Comparison of ENCODE assay signal across 7 mouse cellular contexts in genomic region chr9:43104873-43105663, GRCm38 (mm10). TPM values are rescaled to one million over a fixed set of nuclear protein-coding genes. Genes with fewer than 3 reads are reported as not detected.
DNase-seq lines count a peak whose midpoint lies in the region; ATAC-seq and TF ChIP-seq lines count a peak whose summit lies in the region.

No protein-coding gene starts in this region.

- DNase-seq in 3T3-L1 (ENCODE audit: low read depth, low spot score) = peak; percentile 48
- DNase-seq in brain, embryonic 14.5 days (ENCODE audit: low read depth) = peak; percentile 76
- peak; percentile 73 for DNase-seq in forebrain, embryonic 14.5 days (ENCODE audit: low spot score)

- H3K79me3 ChIP-seq in C2C12 (ENCODE audit: low read depth) = peaks cover 50% of the 10 kb centered on the region

- H3K27ac ChIP-seq in forebrain, embryonic 14.5 days (ENCODE audit: low read depth, low read length) = peak overlapping the region; percentile 87
- H3K27ac ChIP-seq in hindbrain, embryonic 15.5 days (replicated peaks) = peak overlapping the region; percentile 90
- peak overlapping the region; percentile 96 for H3K27ac ChIP-seq in limb, embryonic 15.5 days
- H3K27ac ChIP-seq in neural tube, embryonic 15.5 days (replicated peaks) = peak overlapping the region; percentile 85

- no peak; the same call in 1 of the 2 replicates for ATAC-seq in forebrain, embryonic 14.5 days
- peak; percentile 19; the same call in 1 of the 2 replicates for ATAC-seq in hindbrain, embryonic 15.5 days (ENCODE audit: low FRiP score, low read depth)
- ATAC-seq in limb, embryonic 15.5 days (ENCODE audit: insufficient number of reproducible peaks, low FRiP score, low TSS enrichment, low read depth) = no peak
- ATAC-seq in neural tube, embryonic 15.5 days (ENCODE audit: low FRiP score) = no peak

- peak overlapping the region; percentile 61 for H3K4me2 ChIP-seq in forebrain, embryonic 14.5 days (ENCODE audit: low read length)
- peak overlapping the region; percentile 83 for H3K4me2 ChIP-seq in hindbrain, embryonic 15.5 days
- peak overlapping the region; percentile 81 for H3K4me2 ChIP-seq in limb, embryonic 15.5 days
- H3K4me2 ChIP-seq in neural tube, embryonic 15.5 days = peak overlapping the region; percentile 89

- no peaks in the 10 kb centered on the region for H3K9me3 ChIP-seq in forebrain, embryonic 14.5 days (replicated peaks; ENCODE audit: control insufficient read depth, low read length)
- H3K9me3 ChIP-seq in hindbrain, embryonic 15.5 days = no peaks in the 10 kb centered on the region
- no peaks in the 10 kb centered on the region for H3K9me3 ChIP-seq in limb, embryonic 15.5 days
- no peaks in the 10 kb centered on the region for H3K9me3 ChIP-seq in neural tube, embryonic 15.5 days (replicated peaks)

- peak overlapping the region; percentile 95 for H3ac ChIP-seq in C2C12 (ENCODE audit: control insufficient read depth, insufficient read length, low read depth)

- TF ChIP-seq CTCF in C2C12 (IDR thresholded peaks at IDR 0.05; ENCODE audit: control insufficient read depth, insufficient read depth, insufficient read length) = no peak
- TF ChIP-seq CTCF in brain, embryonic 14.5 days (IDR thresholded peaks at IDR 0.05; ENCODE audit: borderline replicate concordance, extremely low read depth, insufficient read depth, insufficient read length) = no peak

- peaks cover 55% of the 10 kb centered on the region for H3K79me2 ChIP-seq in C2C12 (ENCODE audit: control insufficient read depth, insufficient read depth)

- under 1% methylated on average over 40 of the region's 40 CpGs for WGBS in forebrain, embryonic 14.5 days
- WGBS in hindbrain, embryonic 15.5 days = under 1% methylated on average over 40 of the region's 40 CpGs
- WGBS in limb, embryonic 15.5 days = under 1% methylated on average over 39 of the region's 40 CpGs
- WGBS in neural tube, embryonic 15.5 days = under 1% methylated on average over 37 of the region's 40 CpGs

- H3K4me1 ChIP-seq in forebrain, embryonic 14.5 days (ENCODE audit: control insufficient read depth, insufficient read depth, low read length) = peaks cover 20% of the 10 kb centered on the region
- peaks cover 43% of the 10 kb centered on the region for H3K4me1 ChIP-seq in hindbrain, embryonic 15.5 days (replicated peaks)
- peaks cover 26% of the 10 kb centered on the region for H3K4me1 ChIP-seq in limb, embryonic 15.5 days
- peaks cover 49% of the 10 kb centered on the region for H3K4me1 ChIP-seq in neural tube, embryonic 15.5 days

- TF ChIP-seq POLR2A in brain, embryonic 14.5 days (IDR thresholded peaks at IDR 0.05; ENCODE audit: borderline replicate concordance, extremely low read depth, insufficient read depth, insufficient read length, poor library complexity, severe bottlenecking) = no peak

- H3K36me3 ChIP-seq in C2C12 (ENCODE audit: control insufficient read depth, insufficient read depth) = no peaks in the 10 kb centered on the region
- peaks cover under 1% of the 10 kb centered on the region; the same call in 1 of the 2 replicates for H3K36me3 ChIP-seq in forebrain, embryonic 14.5 days (ENCODE audit: control insufficient read depth, insufficient read depth, low read length)
- peaks cover 1% of the 10 kb centered on the region; the same call in 1 of the 2 replicates for H3K36me3 ChIP-seq in hindbrain, embryonic 15.5 days
- H3K36me3 ChIP-seq in limb, embryonic 15.5 days = no peaks in the 10 kb centered on the region; the same call in 1 of the 2 replicates
- peaks cover 4% of the 10 kb centered on the region for H3K36me3 ChIP-seq in neural tube, embryonic 15.5 days

- H3K9ac ChIP-seq in forebrain, embryonic 14.5 days (ENCODE audit: low read length) = peak overlapping the region; percentile 90
- peak overlapping the region; percentile 89 for H3K9ac ChIP-seq in hindbrain, embryonic 15.5 days
- peak overlapping the region; percentile 90 for H3K9ac ChIP-seq in limb, embryonic 15.5 days
- peak overlapping the region; percentile 81 for H3K9ac ChIP-seq in neural tube, embryonic 15.5 days (replicated peaks)

- H3K4me3 ChIP-seq in C2C12 (ENCODE audit: insufficient read depth, poor library complexity, severe bottlenecking) = peak overlapping the region; percentile 55
- H3K4me3 ChIP-seq in forebrain, embryonic 14.5 days (ENCODE audit: low read depth, low read length) = peak overlapping the region; percentile 90
- H3K4me3 ChIP-seq in hindbrain, embryonic 15.5 days = peak overlapping the region; percentile 94
- H3K4me3 ChIP-seq in limb, embryonic 15.5 days = peak overlapping the region; percentile 89
- H3K4me3 ChIP-seq in neural tube, embryonic 15.5 days (replicated peaks) = peak overlapping the region; percentile 74

- no peaks in the 10 kb centered on the region for H3K27me3 ChIP-seq in C2C12 (ENCODE audit: control insufficient read depth, insufficient read depth, insufficient read length)
- no peaks in the 10 kb centered on the region for H3K27me3 ChIP-seq in forebrain, embryonic 14.5 days (replicated peaks; ENCODE audit: control insufficient read depth, insufficient read depth, low read length)
- H3K27me3 ChIP-seq in hindbrain, embryonic 15.5 days = no peaks in the 10 kb centered on the region
- no peaks in the 10 kb centered on the region for H3K27me3 ChIP-seq in limb, embryonic 15.5 days
- H3K27me3 ChIP-seq in neural tube, embryonic 15.5 days (replicated peaks) = no peaks in the 10 kb centered on the region

TF ChIP-seq in C2C12, 6 proteins besides CTCF, POLR2A, EP300 and RAD21:
- TF ChIP-seq CEBPB (IDR thresholded peaks at IDR 0.05; ENCODE audit: low read depth) (no peak), MYOG (IDR thresholded peaks at IDR 0.05; ENCODE audit: control insufficient read depth, extremely low read depth, insufficient read length) (no peak), USF1 (IDR thresholded peaks at IDR 0.05; ENCODE audit: low read depth) (no peak), MAX (IDR thresholded peaks at IDR 0.05) (no peak), MYOD1 (IDR thresholded peaks at IDR 0.05; ENCODE audit: control insufficient read depth, insufficient read length, low read depth) (no peak), FOSL1 (IDR thresholded peaks at IDR 0.05; ENCODE audit: insufficient read depth, low read length, poor library complexity, severe bottlenecking) (no peak)

RNA-seq across cellular contexts. Expression of gene Arhgef12, which starts 2.0 kb away (rescaled TPM):
- polyA plus RNA-seq in C2C12 (2012; fragmentation: generic; extraction: Trizol) = 13.8 TPM
- 40.0 and 61.9 TPM in 2 replicates for polyA plus RNA-seq in brain, embryonic 14.5 days (2012; rRNA removed)
- polyA plus RNA-seq in forebrain, embryonic 14.5 days (2014; fragmentation: Nextera tagmentation; extraction: Ambion mirVana) = 14.2 and 24.7 TPM in 2 replicates
- 18.5 and 20.3 TPM in 2 replicates for polyA plus RNA-seq in hindbrain, embryonic 15.5 days (2015; fragmentation: Nextera tagmentation; extraction: Ambion mirVana)
- 10.4 and 13.2 TPM in 2 replicates for polyA plus RNA-seq in limb, embryonic 15.5 days (2015; fragmentation: Nextera tagmentation; extraction: Ambion mirVana)
- polyA plus RNA-seq in neural tube, embryonic 15.5 days (2015; fragmentation: Nextera tagmentation; extraction: Ambion mirVana) = 19.9 and 23.2 TPM in 2 replicates

RNA-seq across cellular contexts. Expression of gene Tmem136, which starts 11.3 kb away (rescaled TPM):
- 0.12 TPM for polyA plus RNA-seq in C2C12 (2012; fragmentation: generic; extraction: Trizol)
- polyA plus RNA-seq in brain, embryonic 14.5 days (2012; rRNA removed) = 22.0 and 27.7 TPM in 2 replicates
- 8.2 and 9.2 TPM in 2 replicates for polyA plus RNA-seq in forebrain, embryonic 14.5 days (2014; fragmentation: Nextera tagmentation; extraction: Ambion mirVana)
- 7.2 and 10.0 TPM in 2 replicates for polyA plus RNA-seq in hindbrain, embryonic 15.5 days (2015; fragmentation: Nextera tagmentation; extraction: Ambion mirVana)
- polyA plus RNA-seq in limb, embryonic 15.5 days (2015; fragmentation: Nextera tagmentation; extraction: Ambion mirVana) = 5.0 and 5.3 TPM in 2 replicates
- 9.3 and 11.0 TPM in 2 replicates for polyA plus RNA-seq in neural tube, embryonic 15.5 days (2015; fragmentation: Nextera tagmentation; extraction: Ambion mirVana)
